Mouse (Mus musculus) heart, embryonic 15.5 days (tissue): Measurements from ENCODE around the gene Arhgap32. TPM values are rescaled to one million over a fixed set of nuclear protein-coding genes. Genes with fewer than 3 reads are reported as not detected.

Experiments
- ATAC-seq: fragments of 200-750 bp; cut with Nextera tagmentation; replicated peaks from 2 replicates; pipeline ENCODE4 v1.8.0; 2017; ENCODE audit warnings: low read depth, moderate TSS enrichment; ENCODE audit not compliant: insufficient number of reproducible peaks, insufficient read depth, low FRiP score
- H3K27ac ChIP-seq: fragments of 300-500 bp; sonication (generic); 2 replicates; pipeline ENCODE4 v1.5.1; 2015; ENCODE audit warnings: mild to moderate bottlenecking, inconsistent platforms
- H3K27me3 ChIP-seq: fragments of 300-500 bp; sonication (generic); 2 replicates; pipeline ENCODE4 v1.6.1; 2015; ENCODE audit warnings: inconsistent platforms
- H3K36me3 ChIP-seq: fragments of 300-500 bp; sonication (generic); 2 replicates; pipeline ENCODE4 v1.6.1; 2015; ENCODE audit warnings: mild to moderate bottlenecking, inconsistent platforms
- H3K4me1 ChIP-seq: fragments of 300-500 bp; sonication (generic); replicated peaks from 2 replicates; pipeline ENCODE4 v1.6.1; 2015; ENCODE audit warnings: inconsistent platforms
- H3K4me2 ChIP-seq: fragments of 300-500 bp; sonication (generic); 2 replicates; pipeline ENCODE4 v1.6.1; 2015; ENCODE audit warnings: inconsistent platforms, mild to moderate bottlenecking, moderate library complexity
- H3K4me3 ChIP-seq: fragments of 300-500 bp; sonication (generic); 2 replicates; pipeline ENCODE4 v1.5.1; 2015; ENCODE audit warnings: mild to moderate bottlenecking, inconsistent platforms
- H3K9ac ChIP-seq: fragments of 300-500 bp; sonication (generic); 2 replicates; pipeline ENCODE4 v1.6.1; 2015; ENCODE audit warnings: mild to moderate bottlenecking, inconsistent platforms
- H3K9me3 ChIP-seq: fragments of 300-500 bp; sonication (generic); replicated peaks from 2 replicates; pipeline ENCODE4 v1.6.1; 2016; ENCODE audit warnings: inconsistent platforms
- WGBS: fragments of 180-500 bp; shearing (Covaris S2); methylation state at CpG from one replicate; pipeline ENCODE4 v1.1.7; 2015; ENCODE audit warnings: mixed read lengths; 5-methylcytosine and 5-hydroxymethylcytosine counted together
- polyA plus RNA-seq: library from polyadenylated mRNA; unstranded; fragments of >200 nt; fragmentation: Nextera tagmentation; extraction: Ambion mirVana; gene quantifications from 2 replicates; pipeline ENCODE4 v1.2.1, GENCODE M21; 2015

Gene Arhgap32
- polyA plus RNA-seq, 1 experiment from 2014 or later: 2.6 TPM

GRCm38 (mm10) chr9:32138616-32139015 is 22.7 kb downstream of the Arhgap32 start:
- H3K36me3 ChIP-seq: no peaks in the 10 kb centered on the region
- no peak overlapping the region for H3K4me3 ChIP-seq
- WGBS: 90% methylated on average over 5 of the region's 5 CpGs
- no peak overlapping the region for H3K4me2 ChIP-seq
- H3K27me3 ChIP-seq: no peaks in the 10 kb centered on the region
- no peak overlapping the region for H3K9ac ChIP-seq
- peaks cover 11% of the 10 kb centered on the region for H3K4me1 ChIP-seq
- no peak overlapping the region for H3K27ac ChIP-seq
- no peak for ATAC-seq
- no peaks in the 10 kb centered on the region for H3K9me3 ChIP-seq

GRCm38 (mm10) chr9:32139641-32140040 is 23.7 kb downstream of the Arhgap32 start:
- Histone ChIP-seq H3K36me3 (no peaks in the 10 kb centered on the region), H3K27ac (no peak overlapping the region), H3K27me3 (no peaks in the 10 kb centered on the region), H3K4me3 (no peak overlapping the region), H3K4me2 (no peak overlapping the region), H3K4me1 (peaks cover 11% of the 10 kb centered on the region), H3K9me3 (no peaks in the 10 kb centered on the region), H3K9ac (no peak overlapping the region)
- WGBS: 83% methylated on average over 5 of the region's 5 CpGs
- ATAC-seq: no peak

- Histone ChIP-seq H3K4me3 (no peak overlapping the region), H3K27ac (no peak overlapping the region), H3K4me1 (peaks cover 14% of the 10 kb centered on the region), H3K4me2 (no peak overlapping the region), H3K9ac (no peak overlapping the region), H3K27me3 (no peaks in the 10 kb centered on the region), H3K36me3 (no peaks in the 10 kb centered on the region), H3K9me3 (no peaks in the 10 kb centered on the region)
- no peak for ATAC-seq
- 46% methylated on average over 3 of the region's 3 CpGs for WGBS
Observed at GRCm38 (mm10) chr9:32142834-32143233, 26.9 kb downstream of the Arhgap32 start.

- WGBS: 92% methylated on average over 3 of the region's 3 CpGs
Observed at GRCm38 (mm10) chr9:32143451-32143850, 27.5 kb downstream of the Arhgap32 start.

GRCm38 (mm10) chr9:32146257-32146996 is 30.5 kb downstream of the Arhgap32 start:
- Histone ChIP-seq H3K9ac (no peak overlapping the region), H3K27me3 (no peaks in the 10 kb centered on the region), H3K4me3 (no peak overlapping the region), H3K9me3 (no peaks in the 10 kb centered on the region), H3K36me3 (no peaks in the 10 kb centered on the region), H3K27ac (peak overlapping the region; percentile 70), H3K4me2 (peak overlapping the region; percentile 44), H3K4me1 (peaks cover 14% of the 10 kb centered on the region)
- peak; percentile 80 for ATAC-seq
- WGBS: 30% methylated on average over 12 of the region's 12 CpGs

More at GRCm38 (mm10) chr9:32143451-32143850, 27.5 kb downstream of the Arhgap32 start:
- no peaks in the 10 kb centered on the region for H3K27me3 ChIP-seq
- no peak overlapping the region for H3K4me3 ChIP-seq
- H3K9me3 ChIP-seq: no peaks in the 10 kb centered on the region
- H3K36me3 ChIP-seq: no peaks in the 10 kb centered on the region
- no peak overlapping the region for H3K4me2 ChIP-seq
- no peak for ATAC-seq
- peaks cover 14% of the 10 kb centered on the region for H3K4me1 ChIP-seq
- no peak overlapping the region for H3K9ac ChIP-seq
- no peak overlapping the region for H3K27ac ChIP-seq

- Histone ChIP-seq H3K4me1 (peaks cover 8% of the 10 kb centered on the region), H3K36me3 (no peaks in the 10 kb centered on the region), H3K9ac (no peak overlapping the region), H3K27me3 (no peaks in the 10 kb centered on the region), H3K4me3 (no peak overlapping the region), H3K9me3 (no peaks in the 10 kb centered on the region), H3K27ac (no peak overlapping the region), H3K4me2 (no peak overlapping the region)
- ATAC-seq: no peak
- WGBS: 66% methylated on average over 3 of the region's 3 CpGs
Observed at GRCm38 (mm10) chr9:32149241-32149640, 33.3 kb downstream of the Arhgap32 start.

GRCm38 (mm10) chr9:32149836-32150642 is 34.1 kb downstream of the Arhgap32 start:
- Histone ChIP-seq H3K9me3 (no peaks in the 10 kb centered on the region), H3K9ac (no peak overlapping the region), H3K4me3 (no peak overlapping the region), H3K36me3 (no peaks in the 10 kb centered on the region), H3K27ac (no peak overlapping the region), H3K4me1 (peaks cover 8% of the 10 kb centered on the region), H3K27me3 (no peaks in the 10 kb centered on the region), H3K4me2 (no peak overlapping the region)
- no peak for ATAC-seq
- 78% methylated on average over 11 of the region's 11 CpGs for WGBS

- H3K36me3 ChIP-seq: no peaks in the 10 kb centered on the region
- H3K9me3 ChIP-seq: no peaks in the 10 kb centered on the region
- H3K27ac ChIP-seq: no peak overlapping the region
- no peak for ATAC-seq
- no peak overlapping the region for H3K4me2 ChIP-seq
- H3K4me1 ChIP-seq: no peaks in the 10 kb centered on the region
- H3K27me3 ChIP-seq: no peaks in the 10 kb centered on the region
- H3K4me3 ChIP-seq: no peak overlapping the region
- WGBS: 77% methylated on average over 3 of the region's 3 CpGs
- H3K9ac ChIP-seq: no peak overlapping the region
Observed at GRCm38 (mm10) chr9:32154727-32155371, 38.9 kb downstream of the Arhgap32 start.

- 79% methylated on average over 4 of the region's 4 CpGs for WGBS
- H3K36me3 ChIP-seq: no peaks in the 10 kb centered on the region
- no peaks in the 10 kb centered on the region for H3K9me3 ChIP-seq
- no peak overlapping the region for H3K9ac ChIP-seq
- H3K4me2 ChIP-seq: no peak overlapping the region
- no peak overlapping the region for H3K27ac ChIP-seq
- ATAC-seq: no peak
- peaks cover 6% of the 10 kb centered on the region; the same call in 1 of the 2 replicates for H3K4me1 ChIP-seq
- H3K4me3 ChIP-seq: no peak overlapping the region
- no peaks in the 10 kb centered on the region for H3K27me3 ChIP-seq
Observed at GRCm38 (mm10) chr9:32156706-32157105, 40.8 kb downstream of the Arhgap32 start.

- H3K4me3 ChIP-seq: no peak overlapping the region
- H3K27me3 ChIP-seq: no peaks in the 10 kb centered on the region
- 60% methylated on average over 3 of the region's 3 CpGs for WGBS
- no peak overlapping the region for H3K9ac ChIP-seq
- no peak overlapping the region for H3K27ac ChIP-seq
- no peaks in the 10 kb centered on the region for H3K36me3 ChIP-seq
- peaks cover 6% of the 10 kb centered on the region; the same call in 1 of the 2 replicates for H3K4me1 ChIP-seq
- no peaks in the 10 kb centered on the region for H3K9me3 ChIP-seq
- no peak overlapping the region for H3K4me2 ChIP-seq
- no peak for ATAC-seq
Observed at GRCm38 (mm10) chr9:32157201-32157600, 41.3 kb downstream of the Arhgap32 start.

GRCm38 (mm10) chr9:32158837-32159543 is 43.1 kb downstream of the Arhgap32 start:
- no peak for ATAC-seq
- 18% methylated on average over 3 of the region's 3 CpGs for WGBS

More at GRCm38 (mm10) chr9:32158837-32159543, 43.1 kb downstream of the Arhgap32 start:
- no peak overlapping the region for H3K27ac ChIP-seq
- no peak overlapping the region for H3K4me3 ChIP-seq
- no peaks in the 10 kb centered on the region for H3K36me3 ChIP-seq
- H3K27me3 ChIP-seq: no peaks in the 10 kb centered on the region
- no peaks in the 10 kb centered on the region for H3K9me3 ChIP-seq
- H3K4me2 ChIP-seq: no peak overlapping the region
- H3K4me1 ChIP-seq: peaks cover 11% of the 10 kb centered on the region
- H3K9ac ChIP-seq: no peak overlapping the region
